ENCODE assay signal across 25 mouse cellular contexts in genomic region chr1:136727868-136728631, GRCm38 (mm10).
DNase-seq lines count a peak whose midpoint lies in the region; ATAC-seq and TF ChIP-seq lines count a peak whose summit lies in the region.
"Had no signal": no experiment of that assay in that cellular context is flagged by ENCODE, and none has a peak within 500 bp of the region (broad histone marks: within the 10 kb centered on the region; RNA-seq: fewer than 3 reads in every experiment).

No protein-coding gene starts in this region.

- H3K9ac ChIP-seq in forebrain, embryonic 12.5 days = no peak overlapping the region
- H3K9ac ChIP-seq in forebrain, embryonic 15.5 days (replicated peaks) = no peak overlapping the region
- no peak overlapping the region for H3K9ac ChIP-seq in midbrain, embryonic 14.5 days (replicated peaks; ENCODE audit: low read length)
- H3K9ac ChIP-seq in heart, adult 2 months (ENCODE audit: low read depth, low read length) = no peak overlapping the region
- H3K9ac ChIP-seq: embryonic facial prominence, embryonic 12.5 days; hindbrain, embryonic 13.5 days; liver, embryonic 13.5 days; lung, embryonic 14.5 days had no signal

- TF ChIP-seq CTCF in brain, embryonic 14.5 days (IDR thresholded peaks at IDR 0.05; ENCODE audit: borderline replicate concordance, extremely low read depth, insufficient read depth, insufficient read length) = no peak
- TF ChIP-seq CTCF in heart, adult 2 months (IDR thresholded peaks at IDR 0.05) = no peak

- no peak for TF ChIP-seq POLR2A in brain, embryonic 14.5 days (IDR thresholded peaks at IDR 0.05; ENCODE audit: borderline replicate concordance, extremely low read depth, insufficient read depth, insufficient read length, poor library complexity, severe bottlenecking)
- TF ChIP-seq POLR2A in heart, adult 2 months (IDR thresholded peaks at IDR 0.05; ENCODE audit: insufficient read depth, low read depth, low read length) = no peak

- H3K4me2 ChIP-seq in forebrain, embryonic 12.5 days = no peak overlapping the region
- H3K4me2 ChIP-seq in forebrain, embryonic 15.5 days (replicated peaks) = no peak overlapping the region
- H3K4me2 ChIP-seq in midbrain, embryonic 14.5 days (ENCODE audit: low read length) = no peak overlapping the region
- H3K4me2 ChIP-seq: embryonic facial prominence, embryonic 12.5 days; heart, embryonic 11.5 days; hindbrain, embryonic 13.5 days; liver, embryonic 13.5 days; lung, embryonic 14.5 days had no signal

- TF ChIP-seq EP300 in heart, adult 2 months (IDR thresholded peaks at IDR 0.05; ENCODE audit: insufficient read depth, low read depth, low read length) = no peak

- 0 out of 2 replicates have a peak, but pooled peaks have one; percentile 36 for ATAC-seq in forebrain, embryonic 12.5 days (ENCODE audit: low FRiP score)
- ATAC-seq in forebrain, embryonic 15.5 days (replicated peaks) = no peak
- ATAC-seq in midbrain, embryonic 14.5 days (ENCODE audit: low FRiP score, low TSS enrichment) = no peak

- no peak overlapping the region for H3K27ac ChIP-seq in forebrain, embryonic 12.5 days
- no peak overlapping the region for H3K27ac ChIP-seq in forebrain, embryonic 15.5 days (replicated peaks)
- H3K27ac ChIP-seq in midbrain, embryonic 14.5 days (replicated peaks; ENCODE audit: low read depth, low read length) = no peak overlapping the region
- no peak overlapping the region for H3K27ac ChIP-seq in midbrain, embryonic 10.5 days (replicated peaks)
- no peak overlapping the region for H3K27ac ChIP-seq in heart, adult 2 months
- H3K27ac ChIP-seq: embryonic facial prominence, embryonic 12.5 days; gastrocnemius, adult 2 months; hindbrain, embryonic 13.5 days; left cerebral cortex, adult 2 months; liver, embryonic 13.5 days had no signal

- no peak overlapping the region for H3K4me3 ChIP-seq in forebrain, embryonic 12.5 days (replicated peaks)
- no peak overlapping the region for H3K4me3 ChIP-seq in forebrain, embryonic 15.5 days
- no peak overlapping the region for H3K4me3 ChIP-seq in midbrain, embryonic 14.5 days (replicated peaks; ENCODE audit: low read depth, low read length)
- no peak overlapping the region for H3K4me3 ChIP-seq in midbrain, embryonic 10.5 days
- H3K4me3 ChIP-seq in heart, adult 2 months = no peak overlapping the region
- H3K4me3 ChIP-seq: embryonic facial prominence, embryonic 12.5 days; erythroblast, embryonic 14.5 days; gastrocnemius, adult 2 months; hindbrain, embryonic 13.5 days; left cerebral cortex, adult 2 months; liver, embryonic 13.5 days had no signal

- H3K4me1 ChIP-seq in forebrain, embryonic 12.5 days = peaks cover 16% of the 10 kb centered on the region
- 0 out of 2 replicates have a peak, but pooled peaks cover 5% of the 10 kb centered on the region for H3K4me1 ChIP-seq in forebrain, embryonic 15.5 days
- no peaks in the 10 kb centered on the region for H3K4me1 ChIP-seq in midbrain, embryonic 14.5 days (ENCODE audit: control insufficient read depth, insufficient read depth, low read length)
- peaks cover 20% of the 10 kb centered on the region for H3K4me1 ChIP-seq in midbrain, embryonic 10.5 days
- no peaks in the 10 kb centered on the region for H3K4me1 ChIP-seq in heart, adult 2 months (ENCODE audit: control insufficient read depth, insufficient read depth, low read length)
- H3K4me1 ChIP-seq: embryonic facial prominence, embryonic 12.5 days; liver, embryonic 13.5 days had no signal

- peak; percentile 64 for DNase-seq in midbrain, embryonic 14.5 days
- no peak for DNase-seq in midbrain, embryonic 10.5 days (ENCODE audit: low spot score)
- peak; percentile 91 for DNase-seq in ES-CJ7 (ENCODE audit: low read depth, low spot score)
- DNase-seq in brain, embryonic 14.5 days (ENCODE audit: low read depth) = peak; percentile 67
- DNase-seq in cerebellum, postnatal 36 days = no peak
- no peak for DNase-seq in heart, adult 2 months
- DNase-seq: adrenal gland, postnatal 14 days; cerebellum, adult 11 months; cerebellum, postnatal 10 days; gastrocnemius, adult 2 months; heart, postnatal 10 days; kidney, postnatal 4 days; layer of hippocampus, adult 9-11 months; liver, embryonic 13.5 days; lung, embryonic 14.5 days; lung, postnatal 36 days; spleen, adult 18-20 months; thymus, postnatal 36 days had no signal

- no peaks in the 10 kb centered on the region for H3K79me2 ChIP-seq in heart, adult 2 months (replicated peaks; ENCODE audit: control insufficient read depth, insufficient read depth, low read length)

- no peaks in the 10 kb centered on the region for H3K9me3 ChIP-seq in forebrain, embryonic 12.5 days
- no peaks in the 10 kb centered on the region for H3K9me3 ChIP-seq in forebrain, embryonic 15.5 days
- H3K9me3 ChIP-seq in midbrain, embryonic 14.5 days (ENCODE audit: control insufficient read depth, low read length) = no peaks in the 10 kb centered on the region
- no peaks in the 10 kb centered on the region for H3K9me3 ChIP-seq in midbrain, embryonic 10.5 days (replicated peaks)
- H3K9me3 ChIP-seq: embryonic facial prominence, embryonic 12.5 days; hindbrain, embryonic 13.5 days; liver, embryonic 13.5 days had no signal

- intact Hi-C loops in heart, adult 2 months (cut with DNase I) = loop anchor here (2.0 to 10.0 kb wide), 2 partner anchors 103 to 497 kb away; partner anchors contain the start of gene Zfp281

- 15% methylated on average over 7 of the region's 7 CpGs for WGBS in forebrain, embryonic 12.5 days
- 10% methylated on average over 7 of the region's 7 CpGs for WGBS in forebrain, embryonic 15.5 days
- WGBS in midbrain, embryonic 14.5 days = 10% methylated on average over 7 of the region's 7 CpGs
- 23% methylated on average over 7 of the region's 7 CpGs for WGBS in midbrain, embryonic 10.5 days
- 83% methylated on average over 7 of the region's 7 CpGs for WGBS in heart, adult 2 months

- H3K27me3 ChIP-seq in forebrain, embryonic 12.5 days = peaks cover 16% of the 10 kb centered on the region
- no peaks in the 10 kb centered on the region for H3K27me3 ChIP-seq in forebrain, embryonic 15.5 days
- no peaks in the 10 kb centered on the region for H3K27me3 ChIP-seq in midbrain, embryonic 14.5 days (ENCODE audit: control insufficient read depth, insufficient read depth, low read length)
- peaks cover 10% of the 10 kb centered on the region; the same call in 1 of the 2 replicates for H3K27me3 ChIP-seq in midbrain, embryonic 10.5 days (ENCODE audit: low read depth, poor library complexity, severe bottlenecking)
- no peaks in the 10 kb centered on the region for H3K27me3 ChIP-seq in heart, adult 2 months (ENCODE audit: control insufficient read depth, insufficient read depth, low read length)
- H3K27me3 ChIP-seq: embryonic facial prominence, embryonic 12.5 days; liver, embryonic 13.5 days had no signal

- no peaks in the 10 kb centered on the region for H3K36me3 ChIP-seq in forebrain, embryonic 12.5 days (replicated peaks)
- no peaks in the 10 kb centered on the region for H3K36me3 ChIP-seq in forebrain, embryonic 15.5 days
- H3K36me3 ChIP-seq in midbrain, embryonic 14.5 days (ENCODE audit: control insufficient read depth, insufficient read depth, low read length) = no peaks in the 10 kb centered on the region
- no peaks in the 10 kb centered on the region for H3K36me3 ChIP-seq in midbrain, embryonic 10.5 days
- H3K36me3 ChIP-seq in heart, adult 2 months (ENCODE audit: control insufficient read depth, insufficient read depth, low read length) = no peaks in the 10 kb centered on the region
- H3K36me3 ChIP-seq: embryonic facial prominence, embryonic 12.5 days; hindbrain, embryonic 13.5 days; liver, embryonic 13.5 days had no signal

Comparison
In these comparisons a context has a peak if more than half of its experiments do, and no peak if none do; other contexts are left out.
1. DNase-seq: peak in midbrain, embryonic 14.5 days (single experiment), ES-CJ7 (single experiment) and brain, embryonic 14.5 days (single experiment); none in midbrain, embryonic 10.5 days (single experiment), cerebellum, postnatal 36 days (0 of 2) and heart, adult 2 months (0 of 2).